Mouse (Mus musculus): ENCODE measurements around the gene Gm28036. TPM values are rescaled to one million over a fixed set of nuclear protein-coding genes. Genes with fewer than 3 reads are reported as not detected.

Gm28036 gene
- total and polyA plus RNA-seq, 2 experiments from 2014 or later: 10.1 to 56.8 TPM

- H3K9me3 ChIP-seq (ENCODE audit: low read length): no peaks in the 10 kb centered on the region
- no peaks in the 10 kb centered on the region for H3K27me3 ChIP-seq (ENCODE audit: insufficient read depth, low read length)
- H3K36me3 ChIP-seq (ENCODE audit: insufficient read depth, low read length): peaks cover 7% of the 10 kb centered on the region
- no peak for ATAC-seq (ENCODE audit: low FRiP score)
- no peak overlapping the region for H3K27ac ChIP-seq (ENCODE audit: low read depth, low read length)
- WGBS: 66% methylated on average over 11 of the region's 11 CpGs
- H3K4me2 ChIP-seq (ENCODE audit: low read depth, low read length, poor library complexity, severe bottlenecking): no peak overlapping the region
- no peak for TF ChIP-seq CTCF (IDR thresholded peaks at IDR 0.05)
- DNase-seq (ENCODE audit: low spot score): no peak
- H3K9ac ChIP-seq (replicated peaks; ENCODE audit: low read length, poor library complexity, severe bottlenecking): no peak overlapping the region
- no peak overlapping the region for H3K4me3 ChIP-seq (ENCODE audit: low read depth, low read length)
- H3K4me1 ChIP-seq (ENCODE audit: insufficient read depth, low read length): no peaks in the 10 kb centered on the region
Observed at GRCm38 (mm10) chr2:156145486-156146130, 18.7 kb upstream of the Gm28036 start.

- no peaks in the 10 kb centered on the region for H3K4me1 ChIP-seq (ENCODE audit: insufficient read depth, low read length)
- ATAC-seq (ENCODE audit: low FRiP score): peak; percentile 98
- peak within 1 kb of the TSS; percentile 76 for H3K4me3 ChIP-seq (ENCODE audit: low read depth, low read length)
- H3K27ac ChIP-seq (ENCODE audit: low read depth, low read length): peak within 1 kb of the TSS; percentile 88
- H3K9ac ChIP-seq (replicated peaks; ENCODE audit: low read length, poor library complexity, severe bottlenecking): peak within 1 kb of the TSS; percentile 84
- H3K9me3 ChIP-seq (ENCODE audit: low read length): no peaks in the 10 kb centered on the region
- DNase-seq (ENCODE audit: low spot score): peak; percentile 97
- peak; percentile 76 for TF ChIP-seq CTCF (IDR thresholded peaks at IDR 0.05)
- 2% methylated on average over 67 of the region's 70 CpGs for WGBS
- H3K27me3 ChIP-seq (ENCODE audit: insufficient read depth, low read length): no peaks in the 10 kb centered on the region
- H3K4me2 ChIP-seq (ENCODE audit: low read depth, low read length, poor library complexity, severe bottlenecking): peak within 1 kb of the TSS; percentile 61
- H3K36me3 ChIP-seq (ENCODE audit: insufficient read depth, low read length): no peaks in the 10 kb centered on the region; the same call in 1 of the 2 replicates
Observed at GRCm38 (mm10) chr2:156143953-156144724, 17.2 kb upstream of the Gm28036 start, which contains the start of the genes Romo1 and Nfs1. Romo1 (plus strand) TSS chr2:156144039. Nfs1 (minus strand) TSS chr2:156144186.

- Histone ChIP-seq H3K27me3 (ENCODE audit: insufficient read depth, low read length) (no peaks in the 10 kb centered on the region), H3K27ac (ENCODE audit: low read depth, low read length) (peak overlapping the region; percentile 88), H3K9ac (replicated peaks; ENCODE audit: low read length, poor library complexity, severe bottlenecking) (peak overlapping the region; percentile 84), H3K36me3 (ENCODE audit: insufficient read depth, low read length) (no peaks in the 10 kb centered on the region; the same call in 1 of the 2 replicates), H3K4me1 (ENCODE audit: insufficient read depth, low read length) (no peaks in the 10 kb centered on the region), H3K9me3 (ENCODE audit: low read length) (no peaks in the 10 kb centered on the region), H3K4me3 (ENCODE audit: low read depth, low read length) (peak overlapping the region; percentile 76), H3K4me2 (ENCODE audit: low read depth, low read length, poor library complexity, severe bottlenecking) (peak overlapping the region; percentile 61)
- DNase-seq (ENCODE audit: low spot score) (no peak), ATAC-seq (ENCODE audit: low FRiP score) (no peak)
- no peak for TF ChIP-seq CTCF (IDR thresholded peaks at IDR 0.05)
- 3% methylated on average over 16 of the region's 16 CpGs for WGBS
Observed at GRCm38 (mm10) chr2:156143367-156143766, 16.5 kb upstream of the Gm28036 start.

- Histone ChIP-seq H3K4me1 (ENCODE audit: insufficient read depth, low read length) (no peaks in the 10 kb centered on the region), H3K27me3 (ENCODE audit: insufficient read depth, low read length) (no peaks in the 10 kb centered on the region), H3K9ac (replicated peaks; ENCODE audit: low read length, poor library complexity, severe bottlenecking) (no peak overlapping the region), H3K36me3 (ENCODE audit: insufficient read depth, low read length) (no peaks in the 10 kb centered on the region; the same call in 1 of the 2 replicates), H3K4me2 (ENCODE audit: low read depth, low read length, poor library complexity, severe bottlenecking) (peak overlapping the region; percentile 61), H3K27ac (ENCODE audit: low read depth, low read length) (no peak overlapping the region), H3K4me3 (ENCODE audit: low read depth, low read length) (peak overlapping the region; percentile 76), H3K9me3 (ENCODE audit: low read length) (no peaks in the 10 kb centered on the region)
- WGBS: 84% methylated on average over 2 of the region's 2 CpGs
- ATAC-seq (ENCODE audit: low FRiP score) (no peak), DNase-seq (ENCODE audit: low spot score) (no peak)
- TF ChIP-seq CTCF (IDR thresholded peaks at IDR 0.05): peak; percentile 38
Observed at GRCm38 (mm10) chr2:156142820-156143219, 15.9 kb upstream of the Gm28036 start.

- peaks cover 8% of the 10 kb centered on the region for H3K36me3 ChIP-seq (ENCODE audit: insufficient read depth, low read length)
- H3K4me3 ChIP-seq (ENCODE audit: low read depth, low read length): no peak overlapping the region
- TF ChIP-seq CTCF (IDR thresholded peaks at IDR 0.05): peak; percentile 38
- no peak overlapping the region for H3K9ac ChIP-seq (replicated peaks; ENCODE audit: low read length, poor library complexity, severe bottlenecking)
- ATAC-seq (ENCODE audit: low FRiP score) (no peak), DNase-seq (ENCODE audit: low spot score) (no peak)
- H3K27me3 ChIP-seq (ENCODE audit: insufficient read depth, low read length): no peaks in the 10 kb centered on the region
- WGBS: 85% methylated on average over 6 of the region's 6 CpGs
- H3K4me2 ChIP-seq (ENCODE audit: low read depth, low read length, poor library complexity, severe bottlenecking): no peak overlapping the region
- H3K27ac ChIP-seq (ENCODE audit: low read depth, low read length): no peak overlapping the region
- H3K4me1 ChIP-seq (ENCODE audit: insufficient read depth, low read length): no peaks in the 10 kb centered on the region
- no peaks in the 10 kb centered on the region for H3K9me3 ChIP-seq (ENCODE audit: low read length)
Observed at GRCm38 (mm10) chr2:156135695-156136094, 8.8 kb upstream of the Gm28036 start.

- H3K9ac ChIP-seq (replicated peaks; ENCODE audit: low read length, poor library complexity, severe bottlenecking): no peak overlapping the region
- no peak for TF ChIP-seq CTCF (IDR thresholded peaks at IDR 0.05)
- WGBS: 94% methylated on average over 5 of the region's 5 CpGs
Observed at GRCm38 (mm10) chr2:156134161-156134560, 7.3 kb upstream of the Gm28036 start.

More at GRCm38 (mm10) chr2:156134161-156134560, 7.3 kb upstream of the Gm28036 start:
- H3K27ac ChIP-seq (ENCODE audit: low read depth, low read length): no peak overlapping the region
- H3K36me3 ChIP-seq (ENCODE audit: insufficient read depth, low read length): peaks cover 8% of the 10 kb centered on the region; the same call in 1 of the 2 replicates
- DNase-seq (ENCODE audit: low spot score) (no peak), ATAC-seq (ENCODE audit: low FRiP score) (no peak)
- no peak overlapping the region for H3K4me2 ChIP-seq (ENCODE audit: low read depth, low read length, poor library complexity, severe bottlenecking)
- H3K4me3 ChIP-seq (ENCODE audit: low read depth, low read length): no peak overlapping the region
- no peaks in the 10 kb centered on the region for H3K27me3 ChIP-seq (ENCODE audit: insufficient read depth, low read length)
- H3K4me1 ChIP-seq (ENCODE audit: insufficient read depth, low read length): no peaks in the 10 kb centered on the region
- H3K9me3 ChIP-seq (ENCODE audit: low read length): no peaks in the 10 kb centered on the region

Measured in midbrain, postnatal 0 days (tissue).